Mouse (Mus musculus): ENCODE data around the gene Epgn.

Epgn gene

GRCm38 (mm10) chr5:91027164-91027563, at the start of gene Epgn:
Gene Epgn (plus strand): TSS chr5:91027464.
- no peak for DNase-seq

DNA sequence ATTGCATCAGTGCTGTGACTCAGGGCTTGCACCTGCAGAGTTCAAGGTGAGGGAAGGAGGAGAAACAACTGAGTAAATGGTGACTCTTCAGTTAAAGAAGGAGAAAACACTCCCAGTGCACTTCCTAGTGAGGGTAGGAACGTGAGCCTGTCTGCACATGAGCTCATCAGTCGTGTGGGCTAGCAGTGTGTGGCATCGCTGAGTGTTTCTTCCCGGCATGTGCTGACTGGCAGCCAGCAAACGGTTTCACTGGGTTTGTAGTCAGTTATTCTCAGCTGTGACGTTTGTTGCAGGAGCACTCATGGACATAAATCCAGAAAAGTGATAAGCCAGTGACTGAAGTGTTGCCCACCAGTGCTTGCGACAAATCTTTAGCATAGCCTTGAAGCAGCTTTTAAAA, 47.0 kb upstream of the Epgn start:
- no peak for DNase-seq

DNA sequence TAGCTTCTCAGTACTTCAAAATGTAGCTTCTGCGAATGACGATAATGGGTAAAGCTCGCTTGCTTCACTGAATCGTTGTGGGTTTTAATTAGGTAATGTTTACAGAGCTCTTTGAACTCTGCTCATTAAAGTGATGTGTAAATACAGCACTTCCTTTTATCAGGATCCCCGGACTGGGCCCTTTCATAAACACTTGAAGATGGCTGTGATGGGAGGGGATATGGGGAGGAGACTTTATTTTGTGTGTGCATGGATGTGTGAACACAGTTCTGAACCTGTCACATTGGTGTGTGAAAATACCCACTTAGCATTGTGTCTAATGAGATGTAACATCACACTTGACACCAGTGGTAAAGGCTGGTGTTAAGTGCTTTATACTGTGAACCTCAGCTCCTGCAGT, 39.7 kb upstream of the Epgn start:
- no peak for DNase-seq

DNA sequence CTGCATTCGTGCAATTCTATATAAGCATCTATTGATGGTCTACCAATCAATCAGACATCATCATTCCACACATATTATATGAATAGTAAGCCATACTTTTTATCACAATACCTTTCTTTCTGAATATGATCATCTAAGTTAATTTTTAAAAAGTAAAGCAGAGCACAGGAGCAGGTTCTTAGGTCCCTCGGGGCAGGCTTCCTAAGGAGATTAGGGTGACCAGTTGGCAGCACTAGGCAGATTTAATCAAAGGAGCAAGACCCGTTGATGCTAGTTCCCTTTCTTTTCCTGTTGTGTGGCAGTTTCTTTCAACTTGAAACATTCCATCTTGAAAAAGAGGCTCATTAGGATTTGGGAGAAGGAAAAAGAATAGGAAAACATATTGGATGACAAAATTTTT, 39.1 kb upstream of the Epgn start:
- no peak for DNase-seq

GRCm38 (mm10) chr5:90988592-90988991, 38.7 kb upstream of the Epgn start:
- DNase-seq, result no peak

- no peak for DNase-seq
Observed at GRCm38 (mm10) chr5:90999942-91000341, 27.3 kb upstream of the Epgn start.

GRCm38 (mm10) chr5:91015216-91015615, 12.0 kb upstream of the Epgn start:
- no peak for DNase-seq

DNA sequence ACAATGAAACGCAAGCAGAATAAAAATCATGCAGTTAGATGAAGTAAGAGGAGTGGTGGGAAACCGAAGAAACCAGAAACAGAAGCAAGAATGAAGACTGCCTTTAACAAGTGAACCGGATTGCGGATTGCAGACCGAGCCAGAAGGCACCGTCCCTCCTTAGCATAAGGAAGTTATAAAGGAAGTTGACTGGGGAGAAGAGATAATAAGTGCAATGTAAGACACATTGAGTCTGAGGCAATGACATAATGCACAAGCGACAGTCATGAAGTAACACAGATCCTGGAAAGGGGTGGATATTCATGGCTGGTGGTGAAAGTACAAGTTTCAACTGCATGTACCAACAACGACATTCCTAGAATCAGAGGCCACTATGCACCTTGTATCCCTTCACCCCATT, 4.2 kb upstream of the Epgn start:
- DNase-seq, result no peak

DNA sequence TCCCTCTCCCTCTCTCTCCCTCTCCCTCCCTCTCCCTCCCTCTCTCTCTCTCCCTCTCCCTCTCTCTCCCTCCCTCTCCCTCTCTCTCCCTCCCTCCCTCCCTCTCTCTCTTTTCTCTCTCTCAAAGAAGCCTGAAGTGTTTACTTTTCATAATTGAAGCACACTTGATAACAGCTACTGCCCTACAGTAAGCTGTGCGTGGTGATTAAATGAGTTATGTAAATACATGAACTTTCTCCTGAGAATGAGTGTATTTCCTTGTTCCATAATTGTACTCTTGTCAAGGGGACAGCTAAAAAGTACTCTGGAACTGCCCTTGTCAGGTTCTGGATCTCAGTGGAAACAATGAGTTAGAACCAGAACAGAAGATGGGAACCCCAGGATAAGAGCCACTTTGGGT, 576 bp downstream of the Epgn start:
- no peak for DNase-seq

GRCm38 (mm10) chr5:91030629-91031028, 3.4 kb downstream of the Epgn start:
- no peak for DNase-seq

DNA sequence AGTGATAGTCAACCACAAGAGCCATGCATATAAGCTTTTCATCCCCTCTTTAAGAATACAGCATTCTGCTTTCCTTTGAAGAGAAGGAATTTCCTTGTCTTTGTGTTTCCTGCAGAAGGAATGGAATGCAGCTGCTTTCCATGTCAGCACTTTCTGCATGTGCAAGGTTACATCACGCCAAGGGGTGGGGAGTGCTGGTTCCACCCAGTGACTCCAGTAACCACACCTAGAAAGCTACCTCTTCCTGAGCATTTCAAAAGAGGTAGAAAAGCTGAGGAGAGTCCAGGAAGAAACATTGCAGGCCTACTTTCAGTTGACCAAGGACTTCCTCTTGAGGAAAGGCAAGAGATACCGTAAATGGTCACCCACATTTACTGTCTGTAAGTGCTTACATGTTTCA, 8.1 kb downstream of the Epgn start:
- DNase-seq, result no peak

DNA sequence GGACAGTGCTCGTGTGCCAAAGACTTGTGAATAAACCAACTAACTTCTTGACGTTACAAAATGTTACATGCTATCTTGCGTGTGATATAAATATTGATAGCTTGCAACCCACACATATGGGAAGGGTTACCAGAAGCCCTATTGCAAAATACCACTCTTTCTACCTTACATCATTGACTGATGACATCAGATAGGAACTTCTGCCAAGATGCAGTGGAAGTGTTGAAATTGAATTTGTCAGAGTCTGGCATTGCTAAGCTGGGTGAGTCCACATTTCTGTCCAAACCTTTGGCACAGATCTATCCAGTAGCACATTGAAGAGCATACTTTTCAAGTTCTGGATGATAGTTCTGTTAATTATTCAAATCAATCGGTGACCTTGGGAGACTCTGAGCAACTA, 9.4 kb downstream of the Epgn start:
- DNase-seq, result no peak

DNA sequence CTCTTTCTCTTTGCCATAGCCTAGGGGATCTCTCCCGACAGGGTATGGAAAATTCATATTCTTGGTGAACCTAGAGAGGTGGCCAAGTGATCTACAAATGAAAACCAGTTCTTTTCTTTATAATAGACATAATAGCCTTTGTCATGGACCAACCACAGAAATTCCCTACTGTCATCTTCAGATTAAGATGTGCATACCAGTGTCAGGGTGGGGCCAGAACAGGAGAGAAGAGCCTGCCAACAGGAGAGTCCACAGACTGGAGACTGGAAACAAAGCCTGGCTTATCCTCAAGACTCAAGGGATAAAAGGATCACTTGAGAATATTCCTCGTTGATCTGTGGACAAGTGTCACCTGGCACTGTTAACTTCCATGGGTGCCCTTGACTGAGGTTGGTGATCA, 10.5 kb downstream of the Epgn start:
- no peak for DNase-seq

- DNase-seq, result no peak
Observed at GRCm38 (mm10) chr5:91038547-91038946, 11.3 kb downstream of the Epgn start.

- DNase-seq, result no peak
Observed at GRCm38 (mm10) chr5:91038963-91039362, 11.7 kb downstream of the Epgn start.

DNA sequence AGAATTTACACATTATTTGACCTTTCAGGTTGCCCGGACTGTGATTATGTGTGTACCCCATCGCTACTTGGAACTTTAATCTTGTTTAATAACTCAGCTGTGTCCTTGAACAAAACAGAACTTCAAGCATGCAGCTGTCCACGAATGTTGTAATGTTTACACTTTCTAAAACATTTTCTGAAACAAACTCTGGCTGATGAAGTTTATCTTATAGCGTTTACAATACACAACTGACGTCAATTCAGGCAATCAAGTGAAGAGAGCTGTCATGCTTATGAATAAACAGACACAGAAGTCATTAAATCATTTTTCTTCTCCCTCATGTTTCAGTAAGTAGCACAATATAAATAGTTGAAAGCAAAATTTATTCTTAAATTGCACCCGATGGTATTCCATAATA, 20.7 kb downstream of the Epgn start:
- no peak for DNase-seq

DNA sequence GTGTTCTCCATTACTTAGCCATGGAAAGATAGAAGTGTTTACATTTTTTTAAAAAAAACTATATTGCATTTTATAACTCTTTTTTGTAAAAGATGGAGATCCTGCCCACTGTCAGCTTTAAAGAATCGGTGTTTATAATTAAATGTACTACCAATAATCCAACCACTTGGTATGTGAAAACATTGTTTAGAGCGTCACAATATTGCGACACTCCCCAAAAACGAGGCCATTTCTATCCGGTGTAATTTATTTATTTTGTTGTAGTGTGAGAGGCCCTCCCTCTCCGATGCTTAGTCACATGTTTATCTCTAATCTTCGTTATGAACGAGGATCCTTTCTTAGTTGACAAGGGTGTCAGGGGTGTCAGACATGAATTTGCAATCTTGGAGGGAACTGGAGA, 21.1 kb downstream of the Epgn start:
- DNase-seq, result no peak

DNA sequence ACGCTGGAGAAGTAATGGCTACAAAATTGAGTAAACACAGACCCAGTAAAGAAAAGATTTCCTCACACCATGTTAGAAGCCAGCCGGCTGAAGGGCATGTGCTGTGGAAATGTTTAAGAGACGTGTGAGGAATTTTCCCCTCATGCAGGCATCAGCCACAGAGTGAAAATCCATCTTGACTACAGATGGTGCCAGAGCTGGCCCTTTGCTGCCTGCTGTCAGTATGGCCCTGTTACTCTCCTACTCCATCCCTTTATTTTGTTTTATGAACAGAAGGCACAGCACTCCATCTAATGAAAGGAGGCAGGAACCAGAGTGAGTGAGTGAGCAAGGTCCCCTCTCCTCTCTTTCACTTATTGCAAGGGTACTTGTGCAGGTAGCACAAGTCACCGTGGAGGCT, 45.1 kb downstream of the Epgn start:
- DNase-seq, result no peak

- DNase-seq, result no peak
Observed at GRCm38 (mm10) chr5:91073626-91074025, 46.4 kb downstream of the Epgn start.

GRCm38 (mm10) chr5:91074026-91074425, 46.8 kb downstream of the Epgn start:
- no peak for DNase-seq

- no peak for DNase-seq
Observed at GRCm38 (mm10) chr5:91074450-91074950, 47.2 kb downstream of the Epgn start, which contains the start of gene Ereg. Gene Ereg (plus strand): TSS chr5:91074622.

DNA sequence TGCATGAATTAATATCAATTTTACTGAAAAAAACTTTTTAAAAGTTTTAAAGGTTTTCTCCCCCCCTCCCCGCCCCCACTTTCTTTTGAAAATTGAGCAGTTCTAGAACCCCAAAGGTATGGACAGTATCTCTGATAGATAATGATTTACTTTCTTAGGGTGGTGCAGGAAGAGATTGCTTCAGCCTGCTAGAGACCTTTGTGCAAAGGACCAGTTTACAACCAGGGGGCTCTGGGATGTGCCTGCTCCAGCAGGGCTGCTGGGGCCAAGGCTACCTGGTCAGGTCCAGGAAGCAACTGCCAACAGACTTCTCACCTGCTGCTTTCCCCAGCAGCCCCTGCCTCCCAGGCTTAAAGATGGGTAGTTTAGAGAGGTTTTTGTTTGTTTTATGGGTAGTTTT, 47.8 kb downstream of the Epgn start:
- DNase-seq, result no peak

DNA sequence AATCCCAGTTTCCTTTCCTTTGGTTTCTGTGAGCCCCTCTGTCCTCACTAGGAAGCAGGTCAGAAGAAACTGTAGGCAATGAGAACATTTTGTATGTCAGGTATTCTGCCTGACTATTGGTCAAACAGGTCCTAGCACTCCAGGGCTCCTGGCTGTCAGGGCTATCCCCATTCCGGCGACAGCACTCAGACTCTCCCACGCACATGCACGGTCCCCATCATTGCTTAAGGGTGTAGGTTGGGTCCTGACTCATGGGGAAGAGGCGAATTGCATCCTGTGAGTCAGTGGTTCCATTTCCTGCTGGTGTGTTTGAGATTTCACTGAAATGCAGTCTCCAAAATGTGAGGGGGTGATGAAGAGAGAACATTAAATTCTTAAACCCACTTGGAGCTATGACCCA, 55.8 kb downstream of the Epgn start:
- DNase-seq, result no peak

Measured in B cell, adult 2 months (primary cell).